18 mouse cellular contexts compared by ENCODE assay signal in genomic region chr9:67130730-67131440, GRCm38 (mm10).
DNase-seq lines count a peak whose midpoint lies in the region; ATAC-seq and TF ChIP-seq lines count a peak whose summit lies in the region.
"Had no signal": no experiment of that assay in that cellular context is flagged by ENCODE, and none has a peak within 500 bp of the region (broad histone marks: within the 10 kb centered on the region; RNA-seq: fewer than 3 reads in every experiment).

No protein-coding gene starts in this region.

- no peak overlapping the region for H3K9ac ChIP-seq in heart, adult 2 months (ENCODE audit: low read depth, low read length)
- no peak overlapping the region for H3K9ac ChIP-seq in liver, embryonic 12.5 days
- H3K9ac ChIP-seq: liver, embryonic 13.5 days had no signal

- WGBS in heart, adult 2 months = 66% methylated on average over 8 of the region's 8 CpGs
- WGBS in liver, embryonic 12.5 days (ENCODE audit: insufficient replicate concordance) = 66% methylated on average over 8 of the region's 8 CpGs

- peak; percentile 74 for ATAC-seq in Patski
- ATAC-seq in liver, embryonic 12.5 days = no peak
- ATAC-seq: forebrain, embryonic 16.5 days; intestine, embryonic 16.5 days; lung, postnatal 0 days had no signal

- intact Hi-C loops in heart, postnatal 10 days (cut with DNase I) = no loop called here
- intact Hi-C loops in heart, adult 2 months (cut with DNase I) = no loop called here

- H3K79me2 ChIP-seq in heart, adult 2 months (replicated peaks; ENCODE audit: control insufficient read depth, insufficient read depth, low read length) = no peaks in the 10 kb centered on the region

- H3K27ac ChIP-seq in heart, adult 2 months = no peak overlapping the region
- H3K27ac ChIP-seq in liver, embryonic 12.5 days = no peak overlapping the region
- H3K27ac ChIP-seq: kidney, postnatal 0 days; limb, embryonic 10.5 days; liver, embryonic 13.5 days had no signal

- POLR2A ChIA-PET in Patski (lab: Charles Lee) = interaction anchor here (0.6 to 2.1 kb wide), 6 partner anchors 8 to 106 kb away, joined by 3 to 11 read pairs (median 4); partner anchors contain the start of gene Tpm1

- no peaks in the 10 kb centered on the region for H3K4me1 ChIP-seq in heart, adult 2 months (ENCODE audit: control insufficient read depth, insufficient read depth, low read length)
- peaks cover 10% of the 10 kb centered on the region for H3K4me1 ChIP-seq in liver, embryonic 12.5 days
- H3K4me1 ChIP-seq: megakaryocyte, embryonic 14.5 days had no signal

- no peak overlapping the region for H3K4me2 ChIP-seq in liver, embryonic 12.5 days
- H3K4me2 ChIP-seq: liver, embryonic 13.5 days had no signal

- no peaks in the 10 kb centered on the region for H3K36me3 ChIP-seq in heart, adult 2 months (ENCODE audit: control insufficient read depth, insufficient read depth, low read length)
- no peaks in the 10 kb centered on the region for H3K36me3 ChIP-seq in liver, embryonic 12.5 days
- H3K36me3 ChIP-seq: heart, embryonic 10.5 days; limb, embryonic 10.5 days; liver, embryonic 13.5 days had no signal

- in situ Hi-C loops in Patski (cut with MboI; ENCODE audit: low pct_unique_long_range_greater_than_20kb) = no loop called here

- no peak for TF ChIP-seq POLR2A in heart, adult 2 months (IDR thresholded peaks at IDR 0.05; ENCODE audit: insufficient read depth, low read depth, low read length)

- no peak for TF ChIP-seq CTCF in heart, adult 2 months (IDR thresholded peaks at IDR 0.05)
- TF ChIP-seq CTCF in Patski (IDR thresholded peaks at IDR 0.05) = no peak

- DNase-seq in heart, postnatal 10 days = peak; percentile 16 to 34
- DNase-seq in heart, adult 2 months = no peak
- peak; percentile 15 for DNase-seq in layer of hippocampus, adult 9-11 months
- no peak for DNase-seq in layer of hippocampus, postnatal 36 days
- DNase-seq in 3T3-L1 (ENCODE audit: low read depth, low spot score) (peak; percentile 39), Patski (ENCODE audit: low read depth, low spot score) (peak; percentile 84)
- no peak for DNase-seq in spleen, postnatal 4 days (ENCODE audit: low spot score in 2 of 2)
- DNase-seq: adrenal gland, postnatal 10 days; cerebellum, adult 9-10 months; liver, embryonic 13.5 days had no signal

- no peaks in the 10 kb centered on the region for H3K9me3 ChIP-seq in liver, embryonic 12.5 days (replicated peaks)
- H3K9me3 ChIP-seq: heart, embryonic 10.5 days; limb, embryonic 10.5 days; liver, embryonic 13.5 days; megakaryocyte, embryonic 14.5 days had no signal

- no peak for TF ChIP-seq EP300 in heart, adult 2 months (IDR thresholded peaks at IDR 0.05; ENCODE audit: insufficient read depth, low read depth, low read length)

- no peaks in the 10 kb centered on the region for H3K27me3 ChIP-seq in heart, adult 2 months (ENCODE audit: control insufficient read depth, insufficient read depth, low read length)
- no peaks in the 10 kb centered on the region for H3K27me3 ChIP-seq in Patski
- peaks cover 9% of the 10 kb centered on the region; the same call in 1 of the 2 replicates for H3K27me3 ChIP-seq in liver, embryonic 12.5 days (replicated peaks)
- H3K27me3 ChIP-seq: liver, embryonic 13.5 days had no signal

- no peak overlapping the region for H3K4me3 ChIP-seq in heart, adult 2 months
- no peak overlapping the region for H3K4me3 ChIP-seq in liver, embryonic 12.5 days
- H3K4me3 ChIP-seq: heart, embryonic 10.5 days; limb, embryonic 10.5 days; liver, embryonic 13.5 days; megakaryocyte, embryonic 14.5 days had no signal

- CTCF ChIA-PET in Patski (lab: Charles Lee) = interaction anchor here (1.1 to 2.4 kb wide), 4 partner anchors 12 to 129 kb away, joined by 3 to 6 read pairs (median 4); no protein-coding TSS in a partner anchor

Comparison
In these comparisons a context has a peak if more than half of its experiments do, and no peak if none do; other contexts are left out.
1. DNase-seq: peak in heart, postnatal 10 days (2 of 2), layer of hippocampus, adult 9-11 months (single experiment), 3T3-L1 (single experiment) and Patski (single experiment); none in heart, adult 2 months (0 of 2), layer of hippocampus, postnatal 36 days (0 of 2) and spleen, postnatal 4 days (0 of 2).